Mouse (Mus musculus) hindbrain, embryonic 16.5 days (tissue): ENCODE results near the gene Frmd6. TPM values are rescaled to one million over a fixed set of nuclear protein-coding genes. Genes with fewer than 3 reads are reported as not detected.

ENCODE experiments used
- ATAC-seq: fragments of 200-750 bp; cut with Nextera tagmentation; 2 replicates; pipeline ENCODE4 v1.8.0; 2017; ENCODE audit warnings: moderate TSS enrichment, moderate library complexity
- H3K27ac ChIP-seq: fragments of 300-500 bp; sonication (generic); 2 replicates; pipeline ENCODE4 v1.5.1; 2014; ENCODE audit warnings: low read depth, mild to moderate bottlenecking, control low read depth, low read length, moderate library complexity
- H3K27me3 ChIP-seq: fragments of 300-500 bp; sonication (generic); replicated peaks from 2 replicates; pipeline ENCODE4 v1.6.1; 2014; ENCODE audit warnings: low read length; ENCODE audit not compliant: control insufficient read depth, insufficient read depth
- H3K36me3 ChIP-seq: fragments of 300-500 bp; sonication (generic); 2 replicates; pipeline ENCODE4 v1.6.1; 2014; ENCODE audit warnings: mild to moderate bottlenecking, low read length, moderate library complexity, mixed read lengths; ENCODE audit not compliant: control insufficient read depth, insufficient read depth
- H3K4me1 ChIP-seq: fragments of 300-500 bp; sonication (generic); 2 replicates; pipeline ENCODE4 v1.6.1; 2014; ENCODE audit warnings: low read depth, low read length; ENCODE audit not compliant: control insufficient read depth, insufficient read depth
- H3K4me2 ChIP-seq: fragments of 300-500 bp; sonication (generic); 2 replicates; pipeline ENCODE4 v1.6.1; 2014; ENCODE audit warnings: mild to moderate bottlenecking, low read length, control low read depth, moderate library complexity
- H3K4me3 ChIP-seq: fragments of 300-500 bp; sonication (generic); 2 replicates; pipeline ENCODE4 v1.5.1; 2014; ENCODE audit warnings: mild to moderate bottlenecking, low read length, control low read depth, moderate library complexity
- H3K9ac ChIP-seq: fragments of 300-500 bp; sonication (generic); 2 replicates; pipeline ENCODE4 v1.6.1; 2014; ENCODE audit warnings: low read depth, mild to moderate bottlenecking, control low read depth, low read length, moderate library complexity
- H3K9me3 ChIP-seq: fragments of 300-500 bp; sonication (generic); 2 replicates; pipeline ENCODE4 v1.6.1; 2014; ENCODE audit warnings: mild to moderate bottlenecking, low read length, moderate library complexity; ENCODE audit not compliant: control insufficient read depth
- WGBS: fragments of 180-500 bp; shearing (Covaris S2); extraction: QIAGEN DNeasy Blood & Tissue Kit; methylation state at CpG from one replicate; pipeline ENCODE4 v1.1.7; 2014; 5-methylcytosine and 5-hydroxymethylcytosine counted together
- polyA plus RNA-seq: library from polyadenylated mRNA; unstranded; fragments of >200 nt; fragmentation: Nextera tagmentation; extraction: Ambion mirVana; gene quantifications from 2 replicates; pipeline ENCODE4 v1.2.1, GENCODE M21; 2015

Frmd6 gene
- polyA plus RNA-seq, 1 experiment from 2014 or later: 6.9 TPM

- WGBS: 31% methylated on average over 6 of the region's 6 CpGs
- 0 out of 2 replicates have a peak, but pooled peaks have one; percentile 11 for ATAC-seq
- Histone ChIP-seq H3K36me3 (no peaks in the 10 kb centered on the region), H3K9me3 (no peaks in the 10 kb centered on the region), H3K9ac (no peak overlapping the region), H3K27ac (no peak overlapping the region), H3K4me3 (no peak overlapping the region), H3K4me1 (peaks cover 3% of the 10 kb centered on the region), H3K27me3 (no peaks in the 10 kb centered on the region), H3K4me2 (peak overlapping the region; percentile 1)
These were observed 41.0 kb upstream of the Frmd6 start for GRCm38 (mm10) chr12:70784240-70784705.

- H3K27ac ChIP-seq: no peak overlapping the region
- 87% methylated on average over 6 of the region's 6 CpGs for WGBS
- H3K27me3 ChIP-seq: no peaks in the 10 kb centered on the region
- H3K9ac ChIP-seq: no peak overlapping the region
- no peak overlapping the region for H3K4me2 ChIP-seq
- H3K9me3 ChIP-seq: no peaks in the 10 kb centered on the region
- H3K36me3 ChIP-seq: no peaks in the 10 kb centered on the region
- H3K4me1 ChIP-seq: no peaks in the 10 kb centered on the region; the same call in 1 of the 2 replicates
- no peak overlapping the region for H3K4me3 ChIP-seq
- no peak for ATAC-seq
These were observed 36.0 kb upstream of the Frmd6 start for GRCm38 (mm10) chr12:70789341-70789740.

DNA sequence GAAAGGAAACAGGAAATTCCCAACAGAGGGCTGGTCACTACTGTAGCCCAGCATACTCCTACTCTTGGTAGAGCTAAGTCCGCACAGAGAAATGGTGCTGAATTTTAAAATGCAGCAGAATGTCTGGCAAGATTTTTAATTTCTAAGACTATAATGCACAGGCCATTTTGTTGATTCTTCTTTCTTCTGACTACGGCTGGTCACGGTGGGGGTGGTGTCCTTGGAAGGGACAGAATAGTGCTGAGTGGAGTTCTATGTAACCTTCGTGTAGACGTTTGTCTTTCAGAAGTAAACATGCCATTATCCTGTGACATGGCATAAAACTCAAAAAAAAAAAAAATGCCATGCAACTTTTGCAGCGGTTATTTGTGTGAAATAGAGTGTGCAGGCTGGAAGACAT, 32.0 kb upstream of the Frmd6 start:
- Histone ChIP-seq H3K4me2 (no peak overlapping the region), H3K36me3 (no peaks in the 10 kb centered on the region), H3K27ac (no peak overlapping the region), H3K9ac (no peak overlapping the region), H3K9me3 (no peaks in the 10 kb centered on the region), H3K27me3 (no peaks in the 10 kb centered on the region), H3K4me3 (no peak overlapping the region), H3K4me1 (0 out of 2 replicates have a peak, but pooled peaks cover 3% of the 10 kb centered on the region)
- 88% methylated on average over 6 of the region's 6 CpGs for WGBS
- no peak for ATAC-seq

GRCm38 (mm10) chr12:70794543-70795388, 30.5 kb upstream of the Frmd6 start:
- H3K4me2 ChIP-seq: no peak overlapping the region
- 0 out of 2 replicates have a peak, but pooled peaks cover 3% of the 10 kb centered on the region for H3K4me1 ChIP-seq
- 38% methylated on average over 16 of the region's 16 CpGs for WGBS
- H3K27ac ChIP-seq: no peak overlapping the region
- no peak overlapping the region for H3K9ac ChIP-seq
- no peaks in the 10 kb centered on the region for H3K27me3 ChIP-seq
- H3K9me3 ChIP-seq: no peaks in the 10 kb centered on the region
- no peak overlapping the region for H3K4me3 ChIP-seq
- no peak for ATAC-seq
- H3K36me3 ChIP-seq: no peaks in the 10 kb centered on the region

- Histone ChIP-seq H3K9me3 (no peaks in the 10 kb centered on the region), H3K4me3 (no peak overlapping the region), H3K4me2 (no peak overlapping the region), H3K9ac (no peak overlapping the region), H3K4me1 (0 out of 2 replicates have a peak, but pooled peaks cover 3% of the 10 kb centered on the region), H3K27me3 (no peaks in the 10 kb centered on the region), H3K36me3 (no peaks in the 10 kb centered on the region), H3K27ac (no peak overlapping the region)
- ATAC-seq: no peak
- 86% methylated on average over 3 of the region's 3 CpGs for WGBS
These were observed 30.0 kb upstream of the Frmd6 start for GRCm38 (mm10) chr12:70795389-70795711.

DNA sequence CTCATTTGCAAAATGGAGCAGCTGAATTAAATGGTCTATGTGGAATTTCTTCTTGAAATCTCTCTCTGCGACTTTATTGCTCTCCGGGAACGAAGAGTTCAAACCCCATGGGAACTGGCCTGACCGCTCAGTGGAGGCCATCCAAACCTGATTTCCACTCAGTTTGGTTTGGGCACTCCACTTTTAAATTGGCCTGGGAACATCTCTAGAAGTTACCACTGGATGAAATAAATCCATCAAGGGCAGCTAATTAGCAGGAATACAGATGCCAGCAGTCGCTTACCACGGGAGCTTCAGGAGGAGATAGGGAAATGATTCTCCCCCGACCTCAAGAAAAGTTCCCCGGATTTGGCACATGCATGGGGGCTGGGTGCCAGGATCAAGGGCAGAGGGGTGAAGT, 26.8 kb upstream of the Frmd6 start:
- Histone ChIP-seq H3K9me3 (no peaks in the 10 kb centered on the region), H3K4me1 (0 out of 2 replicates have a peak, but pooled peaks cover 3% of the 10 kb centered on the region), H3K4me2 (no peak overlapping the region), H3K9ac (no peak overlapping the region), H3K36me3 (no peaks in the 10 kb centered on the region), H3K27me3 (no peaks in the 10 kb centered on the region), H3K4me3 (no peak overlapping the region), H3K27ac (no peak overlapping the region)
- WGBS: 65% methylated on average over 8 of the region's 8 CpGs
- no peak for ATAC-seq

DNA sequence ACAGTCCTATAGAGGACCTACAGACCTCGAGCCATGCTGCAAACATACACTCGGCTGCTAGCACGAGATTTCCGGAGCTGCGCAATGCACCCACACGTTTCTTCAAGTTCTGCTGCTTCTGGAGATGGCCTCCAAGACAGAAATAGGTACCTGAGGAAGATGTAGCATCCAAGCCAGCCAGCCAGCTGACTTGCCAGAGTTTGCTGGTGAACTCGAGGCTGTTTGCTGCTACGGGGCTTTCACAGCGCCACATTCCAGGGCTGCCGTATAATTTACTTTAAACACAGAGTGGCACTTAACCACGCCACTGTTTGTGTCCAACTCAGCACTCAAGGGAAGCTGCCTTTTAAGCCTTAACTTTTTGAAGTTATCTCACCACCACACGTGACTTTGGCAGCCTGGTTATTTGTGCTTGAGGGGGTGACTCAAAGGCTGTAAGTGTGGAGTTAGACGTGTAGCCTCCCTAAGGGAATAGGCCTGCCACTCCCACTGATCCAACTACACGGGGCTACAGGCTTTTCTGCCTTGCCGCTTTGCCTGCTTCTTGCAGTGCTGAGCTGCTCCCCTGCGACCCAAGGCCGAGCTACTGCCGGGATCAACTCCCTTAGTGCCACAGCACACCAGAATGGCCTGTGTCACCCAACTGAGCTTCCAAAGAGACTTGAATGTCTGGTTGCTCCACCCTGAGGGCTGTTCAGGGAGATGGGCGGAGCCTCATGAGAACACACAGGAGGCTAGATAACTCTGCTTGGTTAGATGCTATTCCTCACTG, 25.9 kb upstream of the Frmd6 start:
- 61% methylated on average over 19 of the region's 19 CpGs for WGBS
- ATAC-seq: no peak
- H3K9me3 ChIP-seq: no peaks in the 10 kb centered on the region
- no peaks in the 10 kb centered on the region for H3K36me3 ChIP-seq
- no peak overlapping the region for H3K4me3 ChIP-seq
- 0 out of 2 replicates have a peak, but pooled peaks cover 3% of the 10 kb centered on the region for H3K4me1 ChIP-seq
- no peaks in the 10 kb centered on the region for H3K27me3 ChIP-seq
- H3K4me2 ChIP-seq: no peak overlapping the region
- no peak overlapping the region for H3K27ac ChIP-seq
- no peak overlapping the region for H3K9ac ChIP-seq

- WGBS: 87% methylated on average over 8 of the region's 8 CpGs
- Histone ChIP-seq H3K4me3 (no peak overlapping the region), H3K9ac (no peak overlapping the region), H3K27me3 (no peaks in the 10 kb centered on the region), H3K4me1 (no peaks in the 10 kb centered on the region), H3K4me2 (no peak overlapping the region), H3K9me3 (no peaks in the 10 kb centered on the region), H3K27ac (no peak overlapping the region), H3K36me3 (no peaks in the 10 kb centered on the region)
- no peak for ATAC-seq
These were observed 25.2 kb upstream of the Frmd6 start for GRCm38 (mm10) chr12:70800086-70800485.

GRCm38 (mm10) chr12:70801361-70801760, 24.0 kb upstream of the Frmd6 start:
- no peak overlapping the region for H3K4me3 ChIP-seq
- H3K9ac ChIP-seq: no peak overlapping the region
- no peaks in the 10 kb centered on the region for H3K9me3 ChIP-seq
- H3K27me3 ChIP-seq: no peaks in the 10 kb centered on the region
- H3K4me2 ChIP-seq: no peak overlapping the region
- no peaks in the 10 kb centered on the region for H3K4me1 ChIP-seq
- 77% methylated on average over 8 of the region's 8 CpGs for WGBS
- ATAC-seq: no peak
- H3K27ac ChIP-seq: no peak overlapping the region
- H3K36me3 ChIP-seq: no peaks in the 10 kb centered on the region
